Mouse (Mus musculus): ENCODE results near the gene Abi1.

- TF ChIP-seq CTCF (IDR thresholded peaks at IDR 0.05; ENCODE audit: low read depth, low read length), result no peak
- no peak for TF ChIP-seq GATA1 (IDR thresholded peaks at IDR 0.05; ENCODE audit: borderline replicate concordance, low read length)
Measured at GRCm38 (mm10) chr2:23035467-23035866, 4.6 kb downstream of the Abi1 start.
